Mouse (Mus musculus): ENCODE results near the gene Leng9.

DNA sequence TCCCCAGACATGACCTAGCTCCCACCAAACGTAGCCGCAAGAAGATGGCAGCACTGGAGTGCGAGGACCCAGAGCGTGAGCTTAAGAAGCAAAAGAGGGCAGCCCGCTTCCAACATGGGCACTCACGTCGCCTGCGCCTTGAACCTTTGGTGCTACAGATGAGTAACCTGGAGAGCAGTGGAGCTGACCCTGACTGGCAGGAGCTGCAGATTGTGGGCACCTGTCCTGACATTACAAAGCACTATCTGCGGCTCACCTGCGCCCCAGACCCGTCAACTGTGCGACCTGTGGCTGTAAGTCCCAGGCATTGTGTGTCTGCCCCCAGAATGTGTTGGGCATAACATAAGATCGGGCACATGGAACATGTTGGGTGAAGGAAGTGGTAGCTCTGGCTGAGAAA, 6.1 kb downstream of the Leng9 start:
- TF ChIP-seq CTCF (IDR thresholded peaks at IDR 0.05; ENCODE audit: low read depth) (no peak), EP300 (IDR thresholded peaks at IDR 0.05; ENCODE audit: low read depth) (no peak)
